Mouse (Mus musculus) kidney, postnatal 10 days (tissue): ENCODE measurements at regions not wholly inside any gene's neighbourhood (a gene's known extent, or its start where the extent isn't known, plus 50 kb on each side); places are given as distances from the start of the nearest gene placed in this dataset.
A peak's percentile ranks its signal among the peaks of the same experiment; 100 is the strongest.

Experiments used
- DNase-seq: peaks from one replicate; pipeline ENCODE4 v3.0.0; 2021; ENCODE audit warnings: mixed read lengths

DNA sequence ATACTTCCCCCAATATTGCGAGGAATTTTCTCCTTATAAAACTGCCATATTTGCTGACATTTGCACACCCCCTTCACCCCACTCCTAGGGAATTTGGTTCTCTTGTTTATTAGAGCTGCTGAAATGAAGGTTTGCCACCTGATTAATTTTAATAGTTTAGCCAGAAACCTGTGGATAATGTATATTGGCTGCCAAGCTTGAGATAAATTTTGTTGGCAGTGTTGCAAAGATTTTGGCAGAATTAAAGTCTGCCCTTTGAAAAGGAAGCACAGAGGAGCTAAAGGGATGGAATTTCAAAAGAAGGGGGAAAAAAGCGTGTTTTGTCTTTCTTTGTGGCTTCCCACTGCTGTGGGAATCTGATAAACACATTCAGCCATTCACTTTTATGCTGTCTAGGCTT, 354.6 kb upstream of the Car10 start:
- no peak for DNase-seq

DNA sequence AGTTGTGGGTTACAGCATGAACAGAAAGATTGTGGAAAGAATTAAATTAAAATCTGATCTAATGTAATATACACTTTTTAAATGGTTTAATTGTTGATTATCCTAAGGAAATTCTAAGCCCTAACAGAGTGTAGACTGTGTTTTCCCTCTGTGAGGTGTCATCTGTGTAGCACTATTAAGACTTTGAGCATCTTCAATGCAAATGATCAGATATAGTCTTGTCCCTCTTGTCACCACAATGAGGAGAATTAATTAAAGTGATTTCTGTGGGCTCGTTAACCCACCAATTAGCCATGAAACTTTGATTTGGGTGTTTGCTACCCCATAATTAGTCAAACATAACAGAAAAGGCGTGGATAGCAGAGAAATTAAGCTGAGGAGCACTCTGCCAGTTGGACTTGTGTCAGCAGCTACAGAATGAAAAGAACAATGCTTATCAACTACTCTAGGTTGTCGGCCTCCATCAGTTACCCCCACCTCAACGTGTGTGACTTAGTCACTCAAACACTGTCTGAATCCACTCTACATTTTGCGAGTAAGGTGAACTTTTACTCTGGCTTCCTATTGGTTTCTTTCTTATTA, 339.4 kb upstream of the Car10 start:
- DNase-seq = no peak

DNA sequence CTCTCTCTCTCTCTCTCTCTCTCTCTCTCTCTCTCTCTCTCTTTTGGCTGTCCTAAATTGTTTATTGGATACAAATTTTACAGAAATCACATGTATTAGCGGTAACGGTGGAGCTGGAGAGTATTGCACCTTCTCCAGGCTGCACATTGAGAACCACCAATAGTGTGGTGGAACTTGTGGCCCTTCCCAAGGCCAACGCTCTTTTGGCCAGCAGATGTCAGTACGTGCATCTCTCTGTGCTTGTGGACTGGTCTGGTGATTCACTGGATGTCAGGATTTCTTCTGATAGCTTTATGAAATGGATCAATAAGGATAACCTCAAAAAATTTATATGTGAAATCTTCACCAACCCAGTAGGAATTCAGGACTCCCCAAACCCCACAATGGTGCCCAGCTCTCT, 327.9 kb upstream of the Car10 start:
- peak; percentile 3 for DNase-seq

DNA sequence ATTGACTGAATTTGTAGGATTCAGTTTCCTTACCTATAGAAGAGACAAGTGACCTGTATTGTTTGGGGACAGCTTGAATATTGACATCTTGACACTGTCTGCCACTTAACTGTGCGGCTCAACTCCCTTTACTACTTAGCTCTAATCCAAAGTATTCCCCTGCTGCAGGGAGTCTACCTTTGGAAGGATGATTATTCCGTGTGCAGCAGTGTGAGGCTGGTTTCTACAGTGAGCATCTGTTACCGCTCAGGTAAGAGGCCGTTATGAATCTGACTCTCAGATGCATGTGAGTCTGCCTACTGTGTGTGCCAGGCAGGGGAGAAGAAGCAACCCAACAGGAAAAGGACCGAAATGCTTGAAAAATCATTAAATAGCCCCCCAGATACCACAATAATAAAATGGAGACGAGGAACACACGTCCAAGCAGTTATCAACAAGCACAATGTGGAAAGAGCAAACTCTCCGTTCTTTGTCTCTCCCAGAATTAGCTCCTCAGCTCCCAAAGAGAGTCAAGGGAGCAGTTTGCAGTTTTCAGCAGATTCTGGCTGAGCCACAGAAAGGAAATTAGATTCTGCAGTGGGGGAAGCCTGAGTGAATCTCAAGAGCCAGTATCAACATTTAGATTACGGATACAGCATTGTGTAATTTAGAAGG, 324.8 kb upstream of the Car10 start:
- DNase-seq = no peak

DNA sequence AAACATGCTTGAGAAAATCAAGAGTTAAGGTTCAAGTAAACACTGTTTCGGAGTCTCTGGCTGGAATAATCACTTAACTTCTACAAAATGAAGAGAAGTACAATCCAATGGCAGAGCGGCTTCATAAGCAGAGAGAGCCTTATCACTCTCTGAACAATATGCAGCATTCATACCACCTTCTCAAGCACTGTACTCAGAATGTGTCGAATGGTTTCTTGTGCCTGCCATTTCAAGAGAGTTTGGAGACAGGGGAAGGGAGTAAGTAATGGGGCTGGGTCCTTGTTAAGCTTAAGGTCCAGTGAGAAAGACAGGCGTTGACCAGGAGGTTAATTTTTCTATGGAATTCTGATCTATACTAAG, 324.3 kb upstream of the Car10 start:
- no peak for DNase-seq

DNA sequence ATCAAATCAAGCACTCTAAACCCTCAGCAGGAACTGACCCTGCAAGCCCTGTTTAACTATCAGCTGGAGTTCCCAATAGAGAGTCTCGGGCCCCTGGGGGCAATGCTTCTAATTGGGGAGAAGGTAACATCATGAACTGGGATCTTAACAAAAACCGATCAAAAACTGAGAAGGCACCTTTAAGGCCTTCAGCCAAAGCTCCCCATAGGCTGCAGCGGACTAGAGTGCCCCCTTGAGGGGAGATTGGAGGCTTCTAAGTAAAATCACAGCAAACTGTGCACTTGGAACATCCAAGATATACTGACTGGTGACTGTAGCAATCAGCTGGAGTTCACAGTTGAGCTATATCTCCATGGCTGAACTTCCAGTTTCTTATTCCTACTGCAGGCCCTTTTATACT, 323.0 kb upstream of the Car10 start:
- DNase-seq = peak; percentile 23

DNA sequence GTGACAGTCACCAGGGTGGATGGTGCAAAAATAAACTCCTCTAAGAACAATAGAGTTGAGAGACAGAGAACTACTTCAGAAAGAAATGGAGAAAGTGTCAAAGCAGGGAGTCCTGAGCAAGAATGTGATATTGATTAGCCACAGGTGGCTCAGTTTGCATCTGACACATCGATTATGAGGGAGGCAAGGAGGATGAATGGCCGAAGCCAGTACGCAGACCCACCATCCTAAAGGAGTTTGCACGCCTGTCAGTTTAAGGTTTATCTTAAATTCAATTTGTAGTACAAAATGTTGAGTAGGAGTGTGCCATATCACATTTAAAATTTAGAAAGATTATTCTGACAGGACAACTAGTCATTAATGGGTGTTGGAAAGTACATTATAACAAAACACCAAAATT, 298.6 kb upstream of the Car10 start:
- DNase-seq = no peak
